Mouse (Mus musculus): ENCODE measurements around the gene Pkd1.

GRCm38 (mm10) chr17:24608370-24608769, 58.7 kb downstream of the Pkd1 start:
- TF ChIP-seq CTCF (IDR thresholded peaks at IDR 0.05; ENCODE audit: borderline replicate concordance, extremely low read depth, insufficient read depth, insufficient read length) (no peak), POLR2A (IDR thresholded peaks at IDR 0.05; ENCODE audit: borderline replicate concordance, extremely low read depth, insufficient read depth, insufficient read length, poor library complexity, severe bottlenecking) (no peak)

All from brain, embryonic 14.5 days (tissue).